Mouse (Mus musculus) mesoderm, embryonic 11.5 days (tissue): ENCODE results near the gene Pnn.

Source experiments
- DNase-seq: peaks from one replicate; pipeline ENCODE4 v3.0.0-alpha.2; 2012; ENCODE audit warnings: low read depth, low spot score

Pnn gene

DNA sequence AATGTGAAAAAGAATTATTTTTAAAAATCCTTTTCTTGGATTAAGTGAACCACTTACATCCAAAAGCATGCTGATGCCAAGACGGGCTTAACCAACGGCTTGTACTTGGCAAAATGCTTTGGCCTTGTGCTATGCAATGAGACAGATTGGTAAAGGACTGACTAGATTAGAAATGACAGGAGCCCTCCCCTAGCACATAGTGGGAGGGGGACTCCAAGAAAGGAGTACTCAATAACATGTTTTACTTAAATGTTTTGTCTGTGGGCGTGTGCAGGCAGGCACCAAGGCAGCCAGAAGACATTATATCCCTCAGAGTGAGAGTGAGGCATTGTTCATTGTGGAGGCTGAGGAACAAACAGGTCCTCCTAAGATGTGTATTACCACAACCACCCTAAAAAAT, 7.4 kb downstream of the Pnn start:
- DNase-seq: no peak

DNA sequence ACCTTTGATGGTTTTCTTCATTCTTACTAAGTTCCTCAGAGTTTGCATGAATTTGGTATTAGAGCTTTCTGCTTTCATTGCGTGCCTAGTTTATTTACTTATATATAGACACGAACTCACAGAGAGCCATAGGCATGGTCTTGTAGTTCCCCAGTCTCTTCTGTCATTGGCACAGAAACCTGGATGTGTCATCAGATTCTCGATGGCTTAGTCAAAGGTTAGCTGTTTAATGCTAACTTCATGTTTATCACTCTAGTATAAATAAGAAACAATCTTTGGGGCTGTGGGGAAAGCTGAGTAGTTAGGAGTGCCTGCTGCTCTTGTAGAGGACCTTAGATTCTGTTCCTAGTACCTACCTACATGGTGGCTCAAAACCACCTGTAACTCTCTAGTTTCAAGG, 10.3 kb downstream of the Pnn start:
- DNase-seq: no peak

DNA sequence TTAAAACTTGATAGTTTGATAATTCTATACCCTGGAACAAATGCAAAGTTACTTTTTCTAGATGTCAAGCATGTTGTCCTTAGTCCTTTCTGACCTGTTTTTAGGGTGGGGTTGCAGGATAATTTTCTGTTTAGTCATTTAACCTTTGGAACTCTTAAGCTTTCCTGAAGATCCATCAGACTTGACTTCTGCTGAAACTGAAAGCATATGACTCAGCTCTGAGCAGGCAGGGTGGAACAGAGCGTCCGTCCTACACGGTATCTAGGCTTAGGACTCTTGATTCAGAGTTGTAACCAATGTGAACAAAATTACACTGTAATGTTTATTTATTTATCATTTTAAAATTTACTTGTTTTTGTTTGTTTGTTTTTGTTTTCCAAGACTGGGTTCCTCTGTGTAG, 11.2 kb downstream of the Pnn start:
- DNase-seq: no peak

- DNase-seq: no peak
These were observed 13.8 kb downstream of the Pnn start for GRCm38 (mm10) chr12:59080461-59080860.

DNA sequence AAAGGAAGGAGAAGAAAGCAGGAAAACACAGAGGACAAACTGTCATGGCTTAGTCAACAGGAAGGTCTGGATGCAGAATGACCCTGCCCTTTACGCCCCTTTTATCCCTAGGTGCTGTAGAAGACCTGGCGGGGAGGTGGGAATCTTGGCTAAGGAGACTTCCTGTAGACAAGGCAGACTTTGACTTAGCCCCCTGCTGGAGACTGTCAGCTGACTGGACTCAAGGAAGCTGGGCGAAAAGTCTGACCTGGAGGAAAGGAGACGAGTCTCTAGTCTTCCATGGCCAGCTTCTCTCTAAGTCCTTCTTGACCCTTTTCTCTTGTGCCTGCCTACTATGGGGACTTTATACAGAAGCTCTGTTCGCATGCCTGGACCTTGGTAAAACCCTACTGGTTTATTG, 17.8 kb downstream of the Pnn start:
- DNase-seq: no peak

DNA sequence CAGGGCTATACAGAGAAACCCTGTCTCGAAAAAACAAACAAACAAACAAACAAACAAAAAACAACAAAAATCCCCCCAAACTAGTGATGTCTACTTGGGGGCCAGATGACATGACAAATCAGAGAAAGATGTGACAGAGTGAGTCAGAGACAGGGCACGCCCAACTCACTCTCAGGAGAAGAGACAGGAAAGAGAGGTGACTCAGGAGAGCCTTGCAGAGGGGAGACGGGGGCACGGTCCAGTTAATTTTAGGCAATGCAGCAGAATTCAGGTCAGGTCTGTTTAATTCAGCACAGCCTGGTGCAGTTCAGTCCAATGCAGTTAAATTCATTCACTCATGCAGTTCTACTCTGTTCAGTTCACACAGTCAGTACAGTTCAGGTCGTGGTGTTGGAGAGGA, 19.5 kb downstream of the Pnn start:
- no peak for DNase-seq

- DNase-seq: no peak
These were observed 26.9 kb downstream of the Pnn start for GRCm38 (mm10) chr12:59093543-59093942.

DNA sequence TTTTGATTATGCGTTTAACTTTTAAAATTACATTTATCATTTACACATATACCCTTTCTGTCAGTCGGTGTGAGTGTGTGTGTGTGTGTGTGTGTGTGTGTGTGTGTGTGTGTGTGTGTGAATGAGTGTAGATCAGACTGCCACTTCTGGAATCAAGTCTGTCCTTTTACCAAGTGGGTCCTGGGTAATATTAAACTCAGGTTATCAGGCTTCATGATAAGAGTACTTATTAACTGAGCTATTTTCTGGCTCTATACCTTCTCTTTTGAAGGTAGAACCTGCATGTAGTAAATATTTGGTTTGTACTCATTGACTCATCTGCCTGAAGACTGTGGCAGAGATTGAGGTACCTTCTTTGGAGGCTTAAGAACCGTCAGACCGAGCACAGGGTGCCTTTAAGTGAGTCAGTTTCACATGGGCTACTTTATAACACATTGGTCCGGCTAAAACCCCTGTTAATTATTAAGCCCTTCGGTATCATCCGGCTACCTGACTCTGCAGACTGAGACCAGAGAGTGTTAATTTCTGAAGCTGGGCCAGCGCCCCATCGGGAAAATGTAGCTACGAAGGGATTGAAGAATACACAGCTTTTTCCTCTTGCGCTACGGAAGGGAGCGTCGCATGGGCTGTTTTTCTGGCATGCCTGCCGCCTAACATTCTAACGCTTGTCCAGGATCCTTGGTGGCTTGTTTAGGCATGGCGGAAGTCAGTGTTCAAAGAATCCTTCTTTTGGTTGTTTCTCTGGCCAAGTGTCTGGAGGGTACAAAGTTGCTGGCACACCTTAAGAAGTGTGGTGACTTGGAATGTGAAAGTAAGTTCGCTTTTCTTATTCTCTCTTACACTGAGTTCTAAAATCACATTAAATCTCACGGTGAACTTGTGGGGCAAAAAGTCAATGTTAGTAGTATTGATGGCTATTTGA, 28.7 kb downstream of the Pnn start, which contains the start of gene Mia2:
Gene Mia2 (plus strand): TSS at position 696 of the 922 bp plus-strand sequence.
- no peak for DNase-seq

DNA sequence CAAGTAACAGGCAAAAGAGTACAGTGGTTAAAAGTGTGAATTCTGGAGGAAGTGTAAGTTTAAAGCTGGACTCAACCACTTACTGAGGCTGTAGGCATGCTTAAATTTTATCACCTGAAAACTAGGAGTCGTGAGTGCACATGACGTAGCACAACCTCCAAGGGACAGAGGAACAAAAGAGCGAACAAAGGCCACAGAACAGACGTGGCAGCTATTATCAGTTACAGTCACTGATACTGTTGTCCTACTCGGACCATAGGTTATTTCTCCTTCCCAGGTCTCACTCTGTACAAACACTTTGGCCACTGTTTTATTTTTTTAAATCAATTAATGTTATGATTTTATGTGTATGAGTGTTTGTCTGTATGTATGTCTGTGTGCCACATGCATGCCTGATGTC, 38.1 kb downstream of the Pnn start:
- no peak for DNase-seq

DNA sequence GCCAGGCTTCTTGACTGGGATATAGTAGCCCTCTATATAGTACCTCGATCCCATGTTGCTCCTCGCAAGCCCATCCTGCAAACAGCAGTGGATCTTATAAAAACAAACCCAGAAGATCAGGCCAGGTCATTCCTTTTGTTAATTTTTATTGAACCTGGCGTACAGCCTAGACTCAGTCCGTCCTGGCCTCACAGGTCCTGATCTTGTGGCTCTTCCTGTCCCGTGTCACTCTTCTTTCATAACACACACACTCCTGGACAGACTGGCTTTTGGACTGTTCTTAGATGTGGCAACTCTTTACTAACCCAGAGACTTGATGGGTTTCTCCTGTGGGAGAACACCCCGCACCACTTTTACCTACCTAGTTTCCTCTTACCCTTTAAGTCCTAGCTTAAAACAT, 39.2 kb downstream of the Pnn start:
- DNase-seq: no peak

GRCm38 (mm10) chr12:59106491-59106890, 39.8 kb downstream of the Pnn start:
- no peak for DNase-seq

DNA sequence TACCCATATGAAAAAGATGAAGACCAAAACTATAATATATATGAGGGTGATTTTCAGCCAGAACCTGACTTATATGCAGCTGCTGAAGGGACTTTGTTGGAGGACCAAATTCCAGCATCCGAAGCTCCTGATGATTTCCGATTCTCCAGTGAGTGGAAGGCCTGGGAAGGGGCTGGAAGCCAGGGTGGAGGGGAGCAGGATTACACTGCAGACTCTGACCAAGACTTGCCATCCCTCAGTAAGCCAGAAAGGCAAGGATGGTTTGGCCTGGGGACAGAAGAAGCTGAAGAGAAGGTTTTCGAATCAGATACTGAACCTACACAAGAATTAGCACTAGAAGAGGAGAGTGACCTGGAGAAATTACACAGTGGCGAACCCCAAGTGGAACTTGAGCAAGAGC, 41.2 kb downstream of the Pnn start:
- no peak for DNase-seq

- no peak for DNase-seq
These were observed 50.5 kb downstream of the Pnn start for GRCm38 (mm10) chr12:59117184-59117583.
